Comparison of ENCODE assay signal across 9 mouse cellular contexts in genomic region chr11:54304471-54304873, GRCm38 (mm10). TPM values are rescaled to one million over a fixed set of nuclear protein-coding genes. Genes with fewer than 3 reads are reported as not detected.
DNase-seq lines count a peak whose midpoint lies in the region; ATAC-seq and TF ChIP-seq lines count a peak whose summit lies in the region.
"Had no signal": no experiment of that assay in that cellular context is flagged by ENCODE, and none has a peak within 500 bp of the region (broad histone marks: within the 10 kb centered on the region; RNA-seq: fewer than 3 reads in every experiment).

No protein-coding gene starts in this region.

- peak overlapping the region; percentile 96 for H3K27ac ChIP-seq in cerebellum, adult 2 months (ENCODE audit: insufficient read depth, low read length)
- no peak overlapping the region; the same call in 1 of the 2 replicates for H3K27ac ChIP-seq in neural tube, embryonic 11.5 days (ENCODE audit: low read depth, low read length)
- H3K27ac ChIP-seq in limb, embryonic 15.5 days = no peak overlapping the region
- no peak overlapping the region for H3K27ac ChIP-seq in stomach, embryonic 15.5 days
- H3K27ac ChIP-seq: macrophage had no signal

- no peaks in the 10 kb centered on the region for H3K27me3 ChIP-seq in cerebellum, adult 2 months (ENCODE audit: control insufficient read depth, insufficient read depth, low read length)
- no peaks in the 10 kb centered on the region for H3K27me3 ChIP-seq in neural tube, embryonic 11.5 days (ENCODE audit: control insufficient read depth, insufficient read depth, low read length)
- peaks cover 37% of the 10 kb centered on the region for H3K27me3 ChIP-seq in limb, embryonic 15.5 days
- peaks cover 4% of the 10 kb centered on the region; the same call in 1 of the 2 replicates for H3K27me3 ChIP-seq in stomach, embryonic 15.5 days (replicated peaks)

- peak overlapping the region; percentile 87 for H3K9ac ChIP-seq in neural tube, embryonic 11.5 days (ENCODE audit: low read length)
- H3K9ac ChIP-seq in limb, embryonic 15.5 days = no peak overlapping the region
- no peak overlapping the region for H3K9ac ChIP-seq in stomach, embryonic 15.5 days

- H3K36me3 ChIP-seq in neural tube, embryonic 11.5 days (ENCODE audit: control insufficient read depth, insufficient read depth, low read length) = no peaks in the 10 kb centered on the region
- no peaks in the 10 kb centered on the region for H3K36me3 ChIP-seq in limb, embryonic 15.5 days
- no peaks in the 10 kb centered on the region for H3K36me3 ChIP-seq in stomach, embryonic 15.5 days

- peak; percentile 28; the same call in 1 of the 2 replicates for TF ChIP-seq CTCF in cerebellum, adult 2 months (IDR thresholded peaks at IDR 0.05; ENCODE audit: borderline replicate concordance, insufficient read depth, low read depth, low read length)

- DNase-seq in cerebellum, adult 2 months = peak in 1 of 2 experiments; percentile 61
- DNase-seq in cerebellum, adult 9-11 months = no peak
- DNase-seq in neural tube, embryonic 11.5 days (ENCODE audit: low spot score) = peak; percentile 50
- DNase-seq in neural tube, embryonic 10.5 days (ENCODE audit: extremely low spot score, low spot score) = no peak
- DNase-seq in spleen, postnatal 10 days (ENCODE audit: low spot score in 2 of 2) = no peak

- 3% methylated on average over 7 of the region's 7 CpGs for WGBS in cerebellum, adult 2 months
- WGBS in neural tube, embryonic 11.5 days = 6% methylated on average over 7 of the region's 7 CpGs
- 5% methylated on average over 7 of the region's 7 CpGs for WGBS in limb, embryonic 15.5 days
- WGBS in stomach, embryonic 15.5 days = 15% methylated on average over 7 of the region's 7 CpGs

- H3K4me2 ChIP-seq in neural tube, embryonic 11.5 days (ENCODE audit: low read depth) = peak overlapping the region; percentile 75
- H3K4me2 ChIP-seq in limb, embryonic 15.5 days = peak overlapping the region; percentile 90
- H3K4me2 ChIP-seq in stomach, embryonic 15.5 days = peak overlapping the region; percentile 95

- H3K4me3 ChIP-seq in cerebellum, adult 2 months (replicated peaks; ENCODE audit: insufficient read depth, low read depth, low read length) = peak overlapping the region; percentile 89
- peak overlapping the region; percentile 70 for H3K4me3 ChIP-seq in neural tube, embryonic 11.5 days (ENCODE audit: low read depth, low read length)
- H3K4me3 ChIP-seq in limb, embryonic 15.5 days = peak overlapping the region; percentile 47
- H3K4me3 ChIP-seq in stomach, embryonic 15.5 days (replicated peaks) = peak overlapping the region; percentile 50

- ATAC-seq in neural tube, embryonic 11.5 days (ENCODE audit: insufficient read depth, low FRiP score, low TSS enrichment) = 0 out of 2 replicates have a peak, but pooled peaks have one; percentile 9
- no peak for ATAC-seq in limb, embryonic 15.5 days (ENCODE audit: insufficient number of reproducible peaks, low FRiP score, low TSS enrichment, low read depth)
- no peak for ATAC-seq in stomach, embryonic 15.5 days (ENCODE audit: insufficient read depth, low FRiP score, low read depth)
- ATAC-seq in CD4-positive, CD25-positive, alpha-beta regulatory T cell, adult 4 months = no peak

- H3K4me1 ChIP-seq in cerebellum, adult 2 months (ENCODE audit: control insufficient read depth, insufficient read depth, low read length) = peaks cover 30% of the 10 kb centered on the region
- H3K4me1 ChIP-seq in neural tube, embryonic 11.5 days (ENCODE audit: control insufficient read depth, insufficient read depth, low read length) = peaks cover 4% of the 10 kb centered on the region; the same call in 1 of the 2 replicates
- H3K4me1 ChIP-seq in limb, embryonic 15.5 days = peaks cover 9% of the 10 kb centered on the region
- peaks cover 8% of the 10 kb centered on the region for H3K4me1 ChIP-seq in stomach, embryonic 15.5 days

- H3K9me3 ChIP-seq in neural tube, embryonic 11.5 days (ENCODE audit: control insufficient read depth, low read length) = no peaks in the 10 kb centered on the region
- H3K9me3 ChIP-seq in limb, embryonic 15.5 days = no peaks in the 10 kb centered on the region
- no peaks in the 10 kb centered on the region for H3K9me3 ChIP-seq in stomach, embryonic 15.5 days

- TF ChIP-seq POLR2A in cerebellum, adult 2 months (IDR thresholded peaks at IDR 0.05; ENCODE audit: borderline replicate concordance, insufficient read depth, low read length) = no peak

RNA-seq across cellular contexts. Expression of gene Acsl6, which starts 0.9 kb away (rescaled TPM):
- 189 and 194 TPM in 2 replicates for polyA plus RNA-seq in cerebellum, adult 2 months (2012; rRNA removed)
- 16.6 and 17.7 TPM in 2 replicates for polyA plus RNA-seq in neural tube, embryonic 11.5 days (2014; fragmentation: Nextera tagmentation; extraction: Ambion mirVana)
- polyA plus RNA-seq in limb, embryonic 15.5 days (2015; fragmentation: Nextera tagmentation; extraction: Ambion mirVana) = 0.52 and 0.93 TPM in 2 replicates
- polyA plus RNA-seq in stomach, embryonic 15.5 days (2015; fragmentation: Nextera tagmentation; extraction: Ambion mirVana) = 2.2 and 2.7 TPM in 2 replicates
- not detected for polyA plus RNA-seq in CD4-positive, CD25-positive, alpha-beta regulatory T cell, adult 4 months (2017; shearing (Covaris generic))
- polyA plus RNA-seq: macrophage had no signal

RNA-seq across cellular contexts. Expression of gene Il3, which starts 37.4 kb away (rescaled TPM):
- not detected in 2 replicates for polyA plus RNA-seq in cerebellum, adult 2 months (2012; rRNA removed)
- polyA plus RNA-seq in neural tube, embryonic 11.5 days (2014; fragmentation: Nextera tagmentation; extraction: Ambion mirVana) = not detected in 2 replicates
- polyA plus RNA-seq in limb, embryonic 15.5 days (2015; fragmentation: Nextera tagmentation; extraction: Ambion mirVana) = not detected in 2 replicates
- polyA plus RNA-seq in stomach, embryonic 15.5 days (2015; fragmentation: Nextera tagmentation; extraction: Ambion mirVana) = not detected in 2 replicates
- polyA plus RNA-seq in CD4-positive, CD25-positive, alpha-beta regulatory T cell, adult 4 months (2017; shearing (Covaris generic)) = not detected
- polyA plus RNA-seq: macrophage had no signal

RNA-seq across cellular contexts. Expression of gene Csf2, which starts 55.0 kb away (rescaled TPM):
- not detected in 2 replicates for polyA plus RNA-seq in cerebellum, adult 2 months (2012; rRNA removed)
- polyA plus RNA-seq in neural tube, embryonic 11.5 days (2014; fragmentation: Nextera tagmentation; extraction: Ambion mirVana) = not detected in 2 replicates
- polyA plus RNA-seq in limb, embryonic 15.5 days (2015; fragmentation: Nextera tagmentation; extraction: Ambion mirVana) = not detected in 2 replicates
- polyA plus RNA-seq in stomach, embryonic 15.5 days (2015; fragmentation: Nextera tagmentation; extraction: Ambion mirVana) = 0.23 TPM in 1 of 2 replicates, not detected in the other
- polyA plus RNA-seq in CD4-positive, CD25-positive, alpha-beta regulatory T cell, adult 4 months (2017; shearing (Covaris generic)) = 1 to 10 TPM in 1 of 2 experiments, under 1 TPM in 1; 0.89 to 1.2 TPM
- polyA plus RNA-seq: macrophage had no signal

Comparison
In these comparisons a context has a peak if more than half of its experiments do, and no peak if none do; other contexts are left out.
1. RNA of gene Acsl6, which starts 0.9 kb away (polyA plus RNA-seq): 189 to 194 TPM in cerebellum, adult 2 months; 16.6 to 17.7 TPM in neural tube, embryonic 11.5 days, 2.2 to 2.7 TPM in stomach, embryonic 15.5 days, 0.52 to 0.93 TPM in limb, embryonic 15.5 days and not detected in CD4-positive, CD25-positive, alpha-beta regulatory T cell, adult 4 months; every median in the first group is over 10 times any median in the second.
2. Peak in every context shown above with its lines, with median percentiles within 50 percentile points of each other: H3K4me3 ChIP-seq and H3K4me2 ChIP-seq.